Mouse (Mus musculus): ENCODE measurements at regions not wholly inside any gene's neighbourhood (a gene's known extent, or its start where the extent isn't known, plus 50 kb on each side); places are given as distances from the start of the nearest gene placed in this dataset.

- no peaks in the 10 kb centered on the region for H3K27me3 ChIP-seq (ENCODE audit: control insufficient read depth, insufficient read depth, low read length)
- no peak overlapping the region for H3K4me2 ChIP-seq
- no peak overlapping the region for H3K4me3 ChIP-seq (ENCODE audit: low read depth, low read length)
- H3K4me1 ChIP-seq (ENCODE audit: control insufficient read depth, insufficient read depth, low read length) = no peaks in the 10 kb centered on the region
- H3K36me3 ChIP-seq (ENCODE audit: control insufficient read depth, insufficient read depth, low read length) = no peaks in the 10 kb centered on the region
- no peaks in the 10 kb centered on the region for H3K9me3 ChIP-seq (replicated peaks; ENCODE audit: control insufficient read depth, low read length)
- H3K9ac ChIP-seq (ENCODE audit: low read depth, low read length) = no peak overlapping the region
- ATAC-seq (replicated peaks; ENCODE audit: insufficient number of reproducible peaks, low FRiP score, low TSS enrichment) = no peak
- 72% methylated on average over 5 of the region's 5 CpGs for WGBS (ENCODE audit: insufficient replicate concordance)
- H3K27ac ChIP-seq (ENCODE audit: low read depth, low read length) = no peak overlapping the region
Measured at GRCm38 (mm10) chr3:128039185-128039584, 143.1 kb upstream of the Fam241a start.

- H3K4me1 ChIP-seq (ENCODE audit: control insufficient read depth, insufficient read depth, low read length) = no peaks in the 10 kb centered on the region
- H3K9ac ChIP-seq (ENCODE audit: low read depth, low read length) = no peak overlapping the region
- 70% methylated on average over 10 of the region's 10 CpGs for WGBS (ENCODE audit: insufficient replicate concordance)
- H3K4me3 ChIP-seq (ENCODE audit: low read depth, low read length) = no peak overlapping the region
- H3K27me3 ChIP-seq (ENCODE audit: control insufficient read depth, insufficient read depth, low read length) = no peaks in the 10 kb centered on the region
- H3K36me3 ChIP-seq (ENCODE audit: control insufficient read depth, insufficient read depth, low read length) = no peaks in the 10 kb centered on the region
- no peaks in the 10 kb centered on the region for H3K9me3 ChIP-seq (replicated peaks; ENCODE audit: control insufficient read depth, low read length)
- no peak overlapping the region for H3K27ac ChIP-seq (ENCODE audit: low read depth, low read length)
- no peak for ATAC-seq (replicated peaks; ENCODE audit: insufficient number of reproducible peaks, low FRiP score, low TSS enrichment)
- H3K4me2 ChIP-seq = no peak overlapping the region
Measured at GRCm38 (mm10) chr3:128036538-128036937, 140.4 kb upstream of the Fam241a start.

GRCm38 (mm10) chr3:128030352-128030751, 134.2 kb upstream of the Fam241a start:
- Histone ChIP-seq H3K4me1 (ENCODE audit: control insufficient read depth, insufficient read depth, low read length) (no peaks in the 10 kb centered on the region), H3K9ac (ENCODE audit: low read depth, low read length) (no peak overlapping the region), H3K27ac (ENCODE audit: low read depth, low read length) (no peak overlapping the region), H3K4me3 (ENCODE audit: low read depth, low read length) (no peak overlapping the region), H3K9me3 (replicated peaks; ENCODE audit: control insufficient read depth, low read length) (no peaks in the 10 kb centered on the region), H3K4me2 (no peak overlapping the region), H3K27me3 (ENCODE audit: control insufficient read depth, insufficient read depth, low read length) (no peaks in the 10 kb centered on the region), H3K36me3 (ENCODE audit: control insufficient read depth, insufficient read depth, low read length) (no peaks in the 10 kb centered on the region)
- WGBS (ENCODE audit: insufficient replicate concordance) = 85% methylated on average over 3 of the region's 3 CpGs
- no peak for ATAC-seq (replicated peaks; ENCODE audit: insufficient number of reproducible peaks, low FRiP score, low TSS enrichment)

GRCm38 (mm10) chr3:128029565-128029915, 133.4 kb upstream of the Fam241a start:
- Histone ChIP-seq H3K4me2 (no peak overlapping the region), H3K4me1 (ENCODE audit: control insufficient read depth, insufficient read depth, low read length) (no peaks in the 10 kb centered on the region), H3K4me3 (ENCODE audit: low read depth, low read length) (no peak overlapping the region), H3K27me3 (ENCODE audit: control insufficient read depth, insufficient read depth, low read length) (no peaks in the 10 kb centered on the region), H3K27ac (ENCODE audit: low read depth, low read length) (no peak overlapping the region), H3K9me3 (replicated peaks; ENCODE audit: control insufficient read depth, low read length) (no peaks in the 10 kb centered on the region), H3K36me3 (ENCODE audit: control insufficient read depth, insufficient read depth, low read length) (no peaks in the 10 kb centered on the region), H3K9ac (ENCODE audit: low read depth, low read length) (no peak overlapping the region)
- WGBS (ENCODE audit: insufficient replicate concordance) = 85% methylated on average over 5 of the region's 5 CpGs
- ATAC-seq (replicated peaks; ENCODE audit: insufficient number of reproducible peaks, low FRiP score, low TSS enrichment) = no peak

- H3K4me3 ChIP-seq (ENCODE audit: low read depth, low read length) = no peak overlapping the region
Measured at GRCm38 (mm10) chr3:128028856-128029564, 132.9 kb upstream of the Fam241a start.

GRCm38 (mm10) chr3:128024856-128025255, 128.7 kb upstream of the Fam241a start:
- Histone ChIP-seq H3K9ac (ENCODE audit: low read depth, low read length) (no peak overlapping the region), H3K36me3 (ENCODE audit: control insufficient read depth, insufficient read depth, low read length) (no peaks in the 10 kb centered on the region), H3K4me2 (no peak overlapping the region), H3K27ac (ENCODE audit: low read depth, low read length) (no peak overlapping the region), H3K9me3 (replicated peaks; ENCODE audit: control insufficient read depth, low read length) (no peaks in the 10 kb centered on the region), H3K4me3 (ENCODE audit: low read depth, low read length) (no peak overlapping the region), H3K27me3 (ENCODE audit: control insufficient read depth, insufficient read depth, low read length) (no peaks in the 10 kb centered on the region), H3K4me1 (ENCODE audit: control insufficient read depth, insufficient read depth, low read length) (no peaks in the 10 kb centered on the region)
- WGBS (ENCODE audit: insufficient replicate concordance) = 86% methylated on average over 12 of the region's 12 CpGs
- ATAC-seq (replicated peaks; ENCODE audit: insufficient number of reproducible peaks, low FRiP score, low TSS enrichment) = no peak

More at GRCm38 (mm10) chr3:128028856-128029564, 132.9 kb upstream of the Fam241a start:
- no peak overlapping the region for H3K4me2 ChIP-seq
- H3K9ac ChIP-seq (ENCODE audit: low read depth, low read length) = no peak overlapping the region
- H3K27ac ChIP-seq (ENCODE audit: low read depth, low read length) = no peak overlapping the region
- H3K27me3 ChIP-seq (ENCODE audit: control insufficient read depth, insufficient read depth, low read length) = no peaks in the 10 kb centered on the region
- WGBS (ENCODE audit: insufficient replicate concordance) = 63% methylated on average over 11 of the region's 11 CpGs
- H3K9me3 ChIP-seq (replicated peaks; ENCODE audit: control insufficient read depth, low read length) = no peaks in the 10 kb centered on the region
- ATAC-seq (replicated peaks; ENCODE audit: insufficient number of reproducible peaks, low FRiP score, low TSS enrichment) = no peak
- no peaks in the 10 kb centered on the region for H3K36me3 ChIP-seq (ENCODE audit: control insufficient read depth, insufficient read depth, low read length)
- no peaks in the 10 kb centered on the region for H3K4me1 ChIP-seq (ENCODE audit: control insufficient read depth, insufficient read depth, low read length)

GRCm38 (mm10) chr3:128014909-128015308, 118.8 kb upstream of the Fam241a start:
- H3K4me1 ChIP-seq (ENCODE audit: control insufficient read depth, insufficient read depth, low read length) = no peaks in the 10 kb centered on the region
- H3K9me3 ChIP-seq (replicated peaks; ENCODE audit: control insufficient read depth, low read length) = no peaks in the 10 kb centered on the region
- WGBS (ENCODE audit: insufficient replicate concordance) = 74% methylated on average over 1 of the region's 1 CpGs
- H3K27me3 ChIP-seq (ENCODE audit: control insufficient read depth, insufficient read depth, low read length) = no peaks in the 10 kb centered on the region
- no peak overlapping the region for H3K27ac ChIP-seq (ENCODE audit: low read depth, low read length)
- H3K36me3 ChIP-seq (ENCODE audit: control insufficient read depth, insufficient read depth, low read length) = no peaks in the 10 kb centered on the region
- H3K4me2 ChIP-seq = no peak overlapping the region
- H3K4me3 ChIP-seq (ENCODE audit: low read depth, low read length) = no peak overlapping the region
- ATAC-seq (replicated peaks; ENCODE audit: insufficient number of reproducible peaks, low FRiP score, low TSS enrichment) = no peak
- no peak overlapping the region for H3K9ac ChIP-seq (ENCODE audit: low read depth, low read length)

- Histone ChIP-seq H3K4me3 (ENCODE audit: low read depth, low read length) (no peak overlapping the region), H3K4me1 (ENCODE audit: control insufficient read depth, insufficient read depth, low read length) (no peaks in the 10 kb centered on the region), H3K4me2 (no peak overlapping the region), H3K9ac (ENCODE audit: low read depth, low read length) (no peak overlapping the region), H3K36me3 (ENCODE audit: control insufficient read depth, insufficient read depth, low read length) (no peaks in the 10 kb centered on the region), H3K27me3 (ENCODE audit: control insufficient read depth, insufficient read depth, low read length) (no peaks in the 10 kb centered on the region), H3K9me3 (replicated peaks; ENCODE audit: control insufficient read depth, low read length) (no peaks in the 10 kb centered on the region), H3K27ac (ENCODE audit: low read depth, low read length) (no peak overlapping the region)
- ATAC-seq (replicated peaks; ENCODE audit: insufficient number of reproducible peaks, low FRiP score, low TSS enrichment) = no peak
- WGBS (ENCODE audit: insufficient replicate concordance) = 85% methylated on average over 18 of the region's 18 CpGs
Measured at GRCm38 (mm10) chr3:128002905-128003641, 106.9 kb upstream of the Fam241a start.
